Mouse (Mus musculus) hindbrain, embryonic 14.5 days (tissue): Measurements from ENCODE around the gene Olfr427. TPM values are rescaled to one million over a fixed set of nuclear protein-coding genes. Genes with fewer than 3 reads are reported as not detected.
"Not testable (repeated sequence)": the region's sequence is repeated elsewhere in the genome, so short reads cannot be mapped to it uniquely, and the experiment has no call there.

Experiments used
- ATAC-seq: fragments of 200-750 bp; cut with Nextera tagmentation; 2 replicates; pipeline ENCODE4 v1.8.0; 2017; ENCODE audit warnings: moderate number of reproducible peaks, mild to moderate bottlenecking, moderate TSS enrichment, moderate library complexity; ENCODE audit not compliant: low FRiP score
- DNase-seq: peaks from one replicate; pipeline ENCODE4 v3.0.0-alpha.2; 2015; ENCODE audit warnings: low spot score
- H3K27ac ChIP-seq: fragments of 300-500 bp; sonication (generic); 2 replicates; pipeline ENCODE4 v1.5.1; 2014; ENCODE audit warnings: mild to moderate bottlenecking, moderate library complexity
- H3K27me3 ChIP-seq: fragments of 300-500 bp; sonication (generic); 2 replicates; pipeline ENCODE4 v1.6.1; 2014; ENCODE audit warnings: mild to moderate bottlenecking, low read length, mixed read lengths; ENCODE audit not compliant: control insufficient read depth, insufficient read depth
- H3K36me3 ChIP-seq: fragments of 300-500 bp; sonication (generic); replicated peaks from 2 replicates; pipeline ENCODE4 v1.6.1; 2014; ENCODE audit not compliant: control insufficient read depth, insufficient read depth
- H3K4me1 ChIP-seq: fragments of 300-500 bp; sonication (generic); replicated peaks from 2 replicates; pipeline ENCODE4 v1.6.1; 2014; ENCODE audit warnings: antibody characterized with exemption, low read length, mixed read lengths; ENCODE audit not compliant: control insufficient read depth, insufficient read depth
- H3K4me2 ChIP-seq: fragments of 300-500 bp; sonication (generic); replicated peaks from 2 replicates; pipeline ENCODE4 v1.6.1; 2014; ENCODE audit warnings: mild to moderate bottlenecking, moderate library complexity
- H3K4me3 ChIP-seq: fragments of 300-500 bp; sonication (generic); replicated peaks from 2 replicates; pipeline ENCODE4 v1.5.1; 2014; ENCODE audit warnings: mild to moderate bottlenecking, low read length
- H3K9ac ChIP-seq: fragments of 300-500 bp; sonication (generic); 2 replicates; pipeline ENCODE4 v1.6.1; 2014
- H3K9me3 ChIP-seq: fragments of 300-500 bp; sonication (generic); 2 replicates; pipeline ENCODE4 v1.6.1; 2016; ENCODE audit warnings: low read length; ENCODE audit not compliant: control insufficient read depth
- WGBS: fragments of 180-500 bp; shearing (Covaris S2); extraction: QIAGEN DNeasy Blood & Tissue Kit; methylation state at CpG from one replicate; pipeline ENCODE4 v1.1.7; 2014; 5-methylcytosine and 5-hydroxymethylcytosine counted together
- polyA plus RNA-seq: library from polyadenylated mRNA; unstranded; fragments of >200 nt; fragmentation: Nextera tagmentation; extraction: Ambion mirVana; gene quantifications from 2 replicates; pipeline ENCODE4 v1.2.1, GENCODE M21; 2014

Olfr427 gene
- not detected in 2 replicates for polyA plus RNA-seq

DNA sequence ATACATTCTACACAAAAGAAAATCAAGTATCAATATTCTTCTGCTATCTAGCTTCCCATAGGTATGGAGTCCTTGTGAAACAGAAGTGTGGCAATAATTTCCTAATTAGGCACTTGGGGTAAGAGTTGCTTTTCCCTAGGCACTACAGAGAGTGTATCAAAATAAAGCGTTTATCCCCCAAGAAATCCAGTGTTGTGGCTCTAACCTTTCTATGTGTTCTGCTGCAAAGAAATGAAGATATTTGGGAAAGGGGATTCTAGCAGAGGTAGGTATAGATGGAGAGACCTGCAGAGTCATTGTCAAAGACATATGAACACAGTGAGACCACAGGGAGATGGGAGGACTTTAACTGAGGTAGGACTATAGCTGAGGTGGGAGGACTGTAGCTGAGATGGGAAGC lies at the start of gene Olfr427:
Olfr427 (plus strand) TSS at position 301 of the 400 bp plus-strand sequence.
- Histone ChIP-seq H3K9ac (no peak within 1 kb of the TSS), H3K9me3 (no peaks in the 10 kb centered on the region), H3K4me1 (no peaks in the 10 kb centered on the region), H3K36me3 (no peaks in the 10 kb centered on the region), H3K4me3 (no peak within 1 kb of the TSS), H3K27ac (no peak within 1 kb of the TSS), H3K4me2 (no peak within 1 kb of the TSS), H3K27me3 (no peaks in the 10 kb centered on the region)
- ATAC-seq (no peak), DNase-seq (no peak)
- WGBS = 100% methylated on average over 1 of the region's 1 CpGs

DNA sequence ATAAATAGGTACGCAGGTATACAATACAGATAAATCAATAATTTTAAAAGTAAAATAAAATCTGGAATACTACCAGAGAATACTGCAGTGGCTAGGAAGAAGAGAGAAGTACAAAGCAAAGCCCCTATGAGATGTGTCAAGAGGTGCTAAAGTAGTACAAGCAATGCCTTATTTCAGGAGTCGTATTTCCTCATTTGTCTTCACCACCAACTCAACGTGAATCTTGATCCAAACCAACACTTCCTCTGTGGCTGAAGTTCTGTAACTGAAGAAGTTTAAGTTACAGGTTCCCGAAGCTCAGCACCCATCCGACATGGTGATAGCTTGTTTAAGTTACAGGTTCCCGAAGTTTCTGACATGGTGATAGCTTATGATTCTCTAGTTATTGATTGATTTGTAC lies 48.5 kb upstream of the Olfr427 start:
- DNase-seq, ATAC-seq, H3K4me1 ChIP-seq, H3K36me3 ChIP-seq, H3K9ac ChIP-seq, H3K4me3 ChIP-seq, H3K4me2 ChIP-seq, H3K27ac ChIP-seq, H3K27me3 ChIP-seq, H3K9me3 ChIP-seq: not testable (repeated sequence)
- 88% methylated on average over 6 of the region's 6 CpGs for WGBS

DNA sequence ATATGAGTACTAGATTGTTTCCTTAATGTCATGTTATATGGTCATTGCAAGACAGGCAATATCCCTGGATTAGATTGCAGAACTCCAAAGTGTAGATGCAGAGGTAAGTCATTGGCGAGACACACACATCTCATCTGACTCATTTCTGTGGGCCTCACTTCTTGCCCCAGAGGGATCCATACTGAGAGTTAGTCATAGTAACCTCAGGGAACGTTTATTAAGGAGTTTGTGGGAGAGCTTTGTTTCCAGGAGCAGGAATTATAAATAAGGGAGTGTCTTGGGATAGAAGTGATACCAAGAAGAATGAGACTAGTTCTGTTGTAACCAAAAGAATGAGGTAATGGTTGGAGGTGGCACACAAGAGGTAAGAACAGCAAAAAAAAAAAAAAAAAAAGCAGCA lies 47.8 kb upstream of the Olfr427 start, which contains the start of gene Olfr432:
Olfr432 (plus strand) TSS at position 313 of the 400 bp plus-strand sequence.
- Histone ChIP-seq H3K9ac (no peak within 1 kb of the TSS), H3K9me3 (no peaks in the 10 kb centered on the region), H3K36me3 (no peaks in the 10 kb centered on the region), H3K4me2 (no peak within 1 kb of the TSS), H3K27me3 (no peaks in the 10 kb centered on the region), H3K4me1 (no peaks in the 10 kb centered on the region), H3K27ac (no peak within 1 kb of the TSS), H3K4me3 (no peak within 1 kb of the TSS)
- ATAC-seq = no peak
- DNase-seq = no peak
- WGBS = 84% methylated on average over 2 of the region's 2 CpGs

DNA sequence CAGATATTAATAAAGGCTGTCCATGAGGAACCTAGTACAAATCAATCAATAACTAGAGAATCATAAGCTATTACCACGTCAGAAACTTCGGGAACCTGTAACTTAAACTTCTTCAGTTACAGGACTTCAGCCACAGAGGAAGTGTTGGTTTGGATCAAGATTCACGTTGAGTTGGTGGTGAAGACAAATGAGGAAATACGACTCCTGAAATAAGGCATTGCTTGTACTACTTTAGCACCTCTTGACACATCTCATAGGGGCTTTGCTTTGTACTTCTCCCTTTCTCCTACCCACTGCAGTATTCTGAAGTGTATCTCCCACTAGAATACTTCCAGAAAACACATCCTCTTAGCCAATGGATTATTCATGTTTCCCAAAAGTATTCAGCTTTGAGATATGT lies 47.3 kb upstream of the Olfr427 start:
- H3K36me3 ChIP-seq, H3K4me1 ChIP-seq, H3K4me3 ChIP-seq, DNase-seq, H3K9me3 ChIP-seq, ATAC-seq, H3K4me2 ChIP-seq, H3K9ac ChIP-seq, H3K27ac ChIP-seq, H3K27me3 ChIP-seq: not testable (repeated sequence)
- 89% methylated on average over 4 of the region's 4 CpGs for WGBS

GRCm38 (mm10) chr1:174050532-174050931 lies 46.2 kb upstream of the Olfr427 start:
- DNase-seq (no peak), ATAC-seq (peak; percentile 31; the same call in 1 of the 2 replicates)
- H3K4me2 ChIP-seq = no peak overlapping the region
- no peak overlapping the region for H3K27ac ChIP-seq
- no peak overlapping the region for H3K4me3 ChIP-seq
- H3K9ac ChIP-seq = no peak overlapping the region
- no peaks in the 10 kb centered on the region for H3K9me3 ChIP-seq
- H3K27me3 ChIP-seq = no peaks in the 10 kb centered on the region
- WGBS = 90% methylated on average over 4 of the region's 4 CpGs
- H3K36me3 ChIP-seq = no peaks in the 10 kb centered on the region
- no peaks in the 10 kb centered on the region for H3K4me1 ChIP-seq

GRCm38 (mm10) chr1:174051515-174051914 lies 45.2 kb upstream of the Olfr427 start:
- ATAC-seq (no peak), DNase-seq (no peak)
- Histone ChIP-seq H3K36me3 (no peaks in the 10 kb centered on the region), H3K9ac (no peak overlapping the region), H3K4me1 (no peaks in the 10 kb centered on the region), H3K27ac (no peak overlapping the region), H3K9me3 (no peaks in the 10 kb centered on the region), H3K4me2 (no peak overlapping the region), H3K4me3 (no peak overlapping the region), H3K27me3 (no peaks in the 10 kb centered on the region)
- 91% methylated on average over 4 of the region's 4 CpGs for WGBS

- Histone ChIP-seq H3K36me3 (no peaks in the 10 kb centered on the region), H3K4me2 (no peak overlapping the region), H3K4me1 (no peaks in the 10 kb centered on the region), H3K27ac (no peak overlapping the region), H3K9ac (no peak overlapping the region), H3K27me3 (no peaks in the 10 kb centered on the region), H3K4me3 (no peak overlapping the region), H3K9me3 (no peaks in the 10 kb centered on the region)
- ATAC-seq (no peak), DNase-seq (no peak)
- 93% methylated on average over 5 of the region's 5 CpGs for WGBS
Measured at GRCm38 (mm10) chr1:174051931-174052536, 44.7 kb upstream of the Olfr427 start.

DNA sequence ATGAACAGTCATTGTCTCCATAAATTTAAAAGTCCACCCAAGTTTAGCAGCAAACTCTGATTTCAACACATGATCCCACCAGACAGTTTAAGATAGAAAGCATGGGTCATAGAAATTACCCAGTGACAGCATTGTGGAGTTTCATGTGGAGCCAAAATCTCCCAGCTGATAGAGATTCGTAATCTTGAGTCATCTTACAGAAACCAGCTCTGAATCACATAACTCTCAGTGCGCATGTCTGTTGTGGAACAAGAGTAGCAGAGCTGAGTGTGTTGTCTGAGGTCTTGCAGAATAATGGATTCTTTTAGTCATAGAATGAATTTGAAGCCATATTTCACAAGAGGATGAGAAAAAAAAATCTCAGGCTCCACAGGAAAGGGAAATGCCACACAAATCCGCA lies 43.7 kb upstream of the Olfr427 start:
- Histone ChIP-seq H3K4me2 (no peak overlapping the region), H3K4me1 (no peaks in the 10 kb centered on the region), H3K9me3 (no peaks in the 10 kb centered on the region), H3K4me3 (no peak overlapping the region), H3K27me3 (no peaks in the 10 kb centered on the region), H3K9ac (no peak overlapping the region), H3K27ac (no peak overlapping the region), H3K36me3 (no peaks in the 10 kb centered on the region)
- DNase-seq (no peak), ATAC-seq (no peak)
- 89% methylated on average over 3 of the region's 3 CpGs for WGBS

GRCm38 (mm10) chr1:174055248-174055647 lies 41.4 kb upstream of the Olfr427 start:
- H3K4me1 ChIP-seq = no peaks in the 10 kb centered on the region
- H3K4me2 ChIP-seq = no peak overlapping the region
- no peaks in the 10 kb centered on the region for H3K9me3 ChIP-seq
- H3K36me3 ChIP-seq = no peaks in the 10 kb centered on the region
- no peaks in the 10 kb centered on the region for H3K27me3 ChIP-seq
- DNase-seq (no peak), ATAC-seq (no peak)
- 85% methylated on average over 2 of the region's 2 CpGs for WGBS
- no peak overlapping the region for H3K4me3 ChIP-seq
- H3K27ac ChIP-seq = no peak overlapping the region
- H3K9ac ChIP-seq = no peak overlapping the region

DNA sequence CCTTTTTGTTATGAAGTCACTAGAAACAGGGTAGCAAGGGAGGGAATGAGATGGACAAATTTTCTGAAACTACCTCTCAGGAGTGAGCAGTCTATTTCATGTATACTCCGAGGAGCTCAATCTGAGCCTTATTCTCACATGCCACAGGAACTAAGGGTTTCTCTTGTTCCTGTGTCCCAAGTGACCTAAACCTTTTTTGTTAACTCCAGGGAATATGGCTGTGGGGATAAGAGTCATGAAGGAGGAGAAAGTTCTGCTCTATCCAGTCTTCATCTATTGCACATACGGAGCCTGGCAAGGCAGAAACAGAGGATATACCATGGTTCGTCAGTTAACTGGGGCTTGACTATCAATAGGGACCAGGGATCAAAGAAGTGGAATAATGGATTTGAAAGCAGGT lies 30.4 kb upstream of the Olfr427 start, which contains the start of gene Olfr430:
Olfr430 (plus strand) TSS at position 301 of the 400 bp plus-strand sequence.
- H3K9ac ChIP-seq = no peak within 1 kb of the TSS
- no peaks in the 10 kb centered on the region for H3K27me3 ChIP-seq
- no peak within 1 kb of the TSS for H3K4me3 ChIP-seq
- H3K36me3 ChIP-seq = no peaks in the 10 kb centered on the region
- no peak within 1 kb of the TSS for H3K4me2 ChIP-seq
- 90% methylated on average over 3 of the region's 3 CpGs for WGBS
- no peaks in the 10 kb centered on the region for H3K9me3 ChIP-seq
- no peak for DNase-seq
- no peak within 1 kb of the TSS for H3K27ac ChIP-seq
- no peak for ATAC-seq
- no peaks in the 10 kb centered on the region for H3K4me1 ChIP-seq
